Mouse (Mus musculus): Measurements from ENCODE around the gene Tlr7. TPM values are rescaled to one million over a fixed set of nuclear protein-coding genes. Genes with fewer than 3 reads are reported as not detected.

The Tlr7 gene
- polyA plus RNA-seq, 1 experiment from 2014 or later = 0.65 TPM

DNA sequence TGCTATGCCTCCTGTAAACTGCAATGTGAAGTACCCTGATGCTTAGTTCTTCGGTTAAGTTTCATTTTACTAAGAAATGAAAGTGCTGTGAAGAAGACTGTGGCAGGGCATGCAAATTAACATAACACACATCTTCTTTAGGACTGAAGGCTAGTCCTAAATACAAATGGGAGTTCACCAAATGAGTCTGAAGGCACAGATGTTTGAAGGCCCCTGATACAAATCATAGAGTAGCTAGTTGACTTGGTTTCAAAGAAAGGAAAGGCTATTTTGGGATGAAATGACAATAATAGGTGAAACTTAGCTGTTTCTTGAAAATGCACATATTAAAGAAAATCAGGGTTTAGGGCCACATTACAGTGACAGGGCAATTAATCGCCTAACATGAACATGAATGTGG, 9.8 kb upstream of the Tlr7 start:
- H3K4me2 ChIP-seq (replicated peaks; ENCODE audit: low read depth, low read length) = no peak overlapping the region
- H3K9me3 ChIP-seq (ENCODE audit: low read length) = no peaks in the 10 kb centered on the region
- no peak for ATAC-seq (ENCODE audit: low FRiP score, low TSS enrichment)
- H3K4me3 ChIP-seq (ENCODE audit: low read length) = no peak overlapping the region
- peaks cover 11% of the 10 kb centered on the region; the same call in 1 of the 2 replicates for H3K27me3 ChIP-seq (ENCODE audit: insufficient read depth, low read length)
- 85% methylated on average over 2 of the region's 2 CpGs for WGBS
- H3K36me3 ChIP-seq (ENCODE audit: insufficient read depth, low read length) = no peaks in the 10 kb centered on the region
- no peak overlapping the region for H3K9ac ChIP-seq (replicated peaks; ENCODE audit: low read length)
- no peaks in the 10 kb centered on the region for H3K4me1 ChIP-seq (ENCODE audit: insufficient read depth, low read length)
- H3K27ac ChIP-seq (ENCODE audit: low read length) = no peak overlapping the region

DNA sequence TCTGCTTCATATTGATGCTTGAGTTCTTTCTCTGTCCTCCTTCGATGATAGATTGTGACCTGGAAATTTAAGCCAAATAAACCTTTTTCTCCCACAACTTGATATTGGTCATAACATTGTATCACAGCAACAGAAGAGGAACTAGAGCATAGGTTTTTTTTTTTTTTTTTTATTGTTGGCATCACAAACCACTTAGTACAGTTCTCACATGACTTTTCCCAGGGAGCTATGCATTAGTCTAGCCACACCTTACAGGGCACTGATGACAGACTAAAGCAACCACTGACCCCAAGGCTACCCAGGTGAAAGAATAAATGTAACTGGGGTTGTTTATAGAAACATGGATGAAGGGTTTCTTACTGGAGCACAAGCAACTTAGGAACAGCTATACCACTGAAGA, 7.6 kb upstream of the Tlr7 start:
- 91% methylated on average over 1 of the region's 1 CpGs for WGBS
- no peak for ATAC-seq (ENCODE audit: low FRiP score, low TSS enrichment)

DNA sequence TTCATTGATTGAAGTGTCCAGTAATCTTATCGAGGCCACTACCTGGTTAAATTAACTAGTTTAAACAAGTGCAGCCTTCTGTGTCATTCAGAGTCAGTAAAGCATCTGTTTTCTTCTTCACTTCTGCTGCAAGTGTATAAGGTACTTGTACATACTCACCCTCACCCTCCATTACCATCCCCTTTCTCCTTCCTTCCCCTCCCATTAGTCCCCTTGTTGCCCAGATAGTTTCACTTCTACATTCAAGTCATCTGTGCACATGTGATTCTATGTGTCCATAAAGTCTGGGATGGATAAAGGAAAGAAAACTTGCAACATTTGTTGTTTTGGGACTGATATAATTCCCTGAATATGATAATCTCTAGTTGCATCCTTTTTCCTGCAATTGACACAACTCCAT, 4.2 kb upstream of the Tlr7 start:
- Histone ChIP-seq H3K36me3 (ENCODE audit: insufficient read depth, low read length) (no peaks in the 10 kb centered on the region), H3K9me3 (ENCODE audit: low read length) (no peaks in the 10 kb centered on the region), H3K4me2 (replicated peaks; ENCODE audit: low read depth, low read length) (no peak overlapping the region), H3K9ac (replicated peaks; ENCODE audit: low read length) (no peak overlapping the region), H3K4me1 (ENCODE audit: insufficient read depth, low read length) (0 out of 2 replicates have a peak, but pooled peaks cover 6% of the 10 kb centered on the region), H3K4me3 (ENCODE audit: low read length) (no peak overlapping the region), H3K27me3 (ENCODE audit: insufficient read depth, low read length) (peaks cover 4% of the 10 kb centered on the region; the same call in 1 of the 2 replicates), H3K27ac (ENCODE audit: low read length) (no peak overlapping the region)
- ATAC-seq (ENCODE audit: low FRiP score, low TSS enrichment) = no peak
- WGBS = 89% methylated on average over 1 of the region's 1 CpGs

More for the DNA sequence above, 7.6 kb upstream of the Tlr7 start:
- Histone ChIP-seq H3K4me3 (ENCODE audit: low read length) (no peak overlapping the region), H3K4me2 (replicated peaks; ENCODE audit: low read depth, low read length) (no peak overlapping the region), H3K27ac (ENCODE audit: low read length) (no peak overlapping the region), H3K4me1 (ENCODE audit: insufficient read depth, low read length) (0 out of 2 replicates have a peak, but pooled peaks cover under 1% of the 10 kb centered on the region), H3K9ac (replicated peaks; ENCODE audit: low read length) (no peak overlapping the region), H3K27me3 (ENCODE audit: insufficient read depth, low read length) (peaks cover 11% of the 10 kb centered on the region; the same call in 1 of the 2 replicates), H3K36me3 (ENCODE audit: insufficient read depth, low read length) (no peaks in the 10 kb centered on the region), H3K9me3 (ENCODE audit: low read length) (no peaks in the 10 kb centered on the region)

DNA sequence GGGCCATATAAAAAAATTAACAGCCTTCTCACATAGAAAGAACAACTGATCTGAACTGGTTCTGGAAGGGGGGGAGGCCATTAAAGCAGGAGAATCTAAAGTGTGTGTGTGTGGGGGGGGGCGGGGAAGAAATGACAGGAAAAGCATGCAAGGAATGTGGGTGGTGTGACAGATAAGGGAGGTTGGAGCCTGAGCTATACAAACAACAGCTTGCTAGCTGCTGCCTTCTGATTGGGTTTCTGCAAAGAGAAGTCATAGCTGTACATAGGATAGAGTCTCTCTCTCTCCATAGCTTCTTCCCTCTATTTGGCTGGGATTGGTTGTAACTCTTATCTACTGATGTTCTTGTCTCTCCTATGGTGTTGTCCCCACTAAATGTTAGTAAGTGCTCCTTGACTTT, 2.2 kb upstream of the Tlr7 start:
- no peaks in the 10 kb centered on the region for H3K9me3 ChIP-seq (ENCODE audit: low read length)
- peak; percentile 75; the same call in 1 of the 2 replicates for ATAC-seq (ENCODE audit: low FRiP score, low TSS enrichment)
- H3K4me1 ChIP-seq (ENCODE audit: insufficient read depth, low read length) = 0 out of 2 replicates have a peak, but pooled peaks cover 6% of the 10 kb centered on the region
- WGBS = 43% methylated on average over 1 of the region's 1 CpGs
- H3K4me3 ChIP-seq (ENCODE audit: low read length) = no peak overlapping the region
- H3K36me3 ChIP-seq (ENCODE audit: insufficient read depth, low read length) = no peaks in the 10 kb centered on the region
- H3K4me2 ChIP-seq (replicated peaks; ENCODE audit: low read depth, low read length) = no peak overlapping the region
- H3K9ac ChIP-seq (replicated peaks; ENCODE audit: low read length) = no peak overlapping the region
- H3K27ac ChIP-seq (ENCODE audit: low read length) = 0 out of 2 replicates have a peak overlapping the region, but pooled peaks have one; percentile 38
- H3K27me3 ChIP-seq (ENCODE audit: insufficient read depth, low read length) = peaks cover 6% of the 10 kb centered on the region

DNA sequence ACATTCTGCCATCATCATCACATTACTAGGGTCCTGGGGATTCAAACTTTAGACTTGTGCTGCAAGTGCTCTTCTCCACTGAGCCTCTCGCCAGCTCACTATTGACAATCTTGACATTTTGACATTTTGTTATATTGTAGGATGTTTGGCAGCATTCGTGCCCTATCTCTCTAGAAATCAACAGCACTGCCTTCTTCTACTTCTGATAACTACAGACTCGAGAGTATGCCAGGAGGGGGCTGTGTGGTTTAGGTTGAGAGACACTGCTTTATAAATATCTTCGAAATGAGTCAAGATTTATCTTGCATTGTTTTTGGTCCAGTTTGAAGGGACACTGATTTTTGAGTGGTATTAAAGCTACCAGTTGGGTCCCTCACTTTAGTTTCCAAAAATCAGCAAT, 635 bp upstream of the Tlr7 start:
- Histone ChIP-seq H3K27ac (ENCODE audit: low read length) (no peak overlapping the region), H3K9me3 (ENCODE audit: low read length) (no peaks in the 10 kb centered on the region), H3K4me1 (ENCODE audit: insufficient read depth, low read length) (0 out of 2 replicates have a peak, but pooled peaks cover 6% of the 10 kb centered on the region), H3K36me3 (ENCODE audit: insufficient read depth, low read length) (no peaks in the 10 kb centered on the region), H3K4me3 (ENCODE audit: low read length) (no peak overlapping the region), H3K9ac (replicated peaks; ENCODE audit: low read length) (no peak overlapping the region), H3K4me2 (replicated peaks; ENCODE audit: low read depth, low read length) (no peak overlapping the region), H3K27me3 (ENCODE audit: insufficient read depth, low read length) (peaks cover 10% of the 10 kb centered on the region)
- no peak for ATAC-seq (ENCODE audit: low FRiP score, low TSS enrichment)
- WGBS = 69% methylated on average over 4 of the region's 4 CpGs

DNA sequence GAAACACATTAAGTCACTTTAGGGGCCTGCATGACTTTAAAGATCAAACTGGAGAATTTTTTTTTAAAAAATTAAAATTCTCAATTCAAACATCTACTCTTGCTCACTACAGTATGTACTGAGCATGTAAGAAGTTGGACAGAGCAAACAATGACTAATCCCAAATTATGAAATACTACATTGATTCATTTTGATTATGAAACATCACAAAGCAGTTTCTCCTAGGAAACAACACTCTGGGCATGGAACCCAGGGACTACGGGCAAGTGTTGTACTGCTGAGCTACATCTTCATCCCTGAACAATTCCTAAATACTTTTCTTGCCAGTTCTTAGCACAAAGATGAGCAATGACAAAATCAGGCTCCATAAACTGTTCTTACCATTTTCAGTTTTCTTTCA, 738 bp downstream of the Tlr7 start:
- Histone ChIP-seq H3K4me1 (ENCODE audit: insufficient read depth, low read length) (0 out of 2 replicates have a peak, but pooled peaks cover 6% of the 10 kb centered on the region), H3K27ac (ENCODE audit: low read length) (no peak overlapping the region), H3K4me3 (ENCODE audit: low read length) (no peak overlapping the region), H3K9me3 (ENCODE audit: low read length) (no peaks in the 10 kb centered on the region), H3K36me3 (ENCODE audit: insufficient read depth, low read length) (no peaks in the 10 kb centered on the region), H3K9ac (replicated peaks; ENCODE audit: low read length) (no peak overlapping the region), H3K4me2 (replicated peaks; ENCODE audit: low read depth, low read length) (no peak overlapping the region), H3K27me3 (ENCODE audit: insufficient read depth, low read length) (peaks cover 15% of the 10 kb centered on the region)
- 93% methylated on average over 1 of the region's 1 CpGs for WGBS
- ATAC-seq (ENCODE audit: low FRiP score, low TSS enrichment) = no peak

DNA sequence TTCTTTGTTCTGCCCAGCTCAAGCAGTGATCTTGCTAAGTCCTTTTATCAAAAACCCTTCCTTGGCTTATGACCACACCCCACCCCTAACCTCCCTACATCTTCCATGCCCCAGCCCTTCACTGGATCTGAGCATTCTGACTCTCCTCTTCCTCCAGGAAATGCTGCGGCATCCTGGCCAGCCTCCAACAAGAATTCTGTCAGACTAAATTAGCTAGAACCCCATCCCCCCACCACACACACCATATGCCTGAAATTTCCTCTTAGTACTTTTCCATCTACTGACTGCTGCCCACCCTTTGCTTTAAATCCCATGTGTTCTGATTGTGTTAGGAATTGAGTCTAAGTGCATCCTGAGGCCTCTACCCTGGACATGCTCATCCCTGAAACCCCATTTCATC, 1.3 kb downstream of the Tlr7 start:
- Histone ChIP-seq H3K27me3 (ENCODE audit: insufficient read depth, low read length) (peaks cover 15% of the 10 kb centered on the region), H3K9ac (replicated peaks; ENCODE audit: low read length) (no peak overlapping the region), H3K36me3 (ENCODE audit: insufficient read depth, low read length) (no peaks in the 10 kb centered on the region), H3K4me2 (replicated peaks; ENCODE audit: low read depth, low read length) (no peak overlapping the region), H3K27ac (ENCODE audit: low read length) (no peak overlapping the region), H3K4me3 (ENCODE audit: low read length) (no peak overlapping the region), H3K9me3 (ENCODE audit: low read length) (no peaks in the 10 kb centered on the region), H3K4me1 (ENCODE audit: insufficient read depth, low read length) (0 out of 2 replicates have a peak, but pooled peaks cover 6% of the 10 kb centered on the region)
- no peak for ATAC-seq (ENCODE audit: low FRiP score, low TSS enrichment)
- WGBS = 94% methylated on average over 1 of the region's 1 CpGs

DNA sequence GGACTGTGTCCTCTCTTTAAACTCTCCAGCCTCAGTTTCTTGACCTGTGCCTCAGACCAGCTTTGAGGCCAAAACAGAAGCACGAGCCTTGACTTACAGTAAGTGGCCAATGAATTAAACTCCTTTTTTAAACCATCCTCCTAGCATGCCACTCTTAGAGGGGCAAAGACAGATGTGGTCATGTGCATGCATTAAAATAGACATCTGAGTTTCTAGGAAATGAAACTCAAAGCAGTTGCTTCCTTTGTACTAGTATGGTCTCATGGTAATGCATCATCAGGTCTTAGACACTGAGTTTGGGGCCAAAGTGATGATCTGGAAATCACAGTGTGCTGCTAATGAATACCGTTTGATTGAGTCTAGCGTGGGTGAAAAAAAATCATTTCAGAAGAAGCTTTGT, 1.8 kb downstream of the Tlr7 start:
- 0 out of 2 replicates have a peak, but pooled peaks cover 6% of the 10 kb centered on the region for H3K4me1 ChIP-seq (ENCODE audit: insufficient read depth, low read length)
- H3K27me3 ChIP-seq (ENCODE audit: insufficient read depth, low read length) = peaks cover 18% of the 10 kb centered on the region
- no peak overlapping the region for H3K27ac ChIP-seq (ENCODE audit: low read length)
- no peaks in the 10 kb centered on the region for H3K9me3 ChIP-seq (ENCODE audit: low read length)
- no peak overlapping the region for H3K4me3 ChIP-seq (ENCODE audit: low read length)
- WGBS = 89% methylated on average over 3 of the region's 3 CpGs
- no peak for ATAC-seq (ENCODE audit: low FRiP score, low TSS enrichment)
- no peaks in the 10 kb centered on the region for H3K36me3 ChIP-seq (ENCODE audit: insufficient read depth, low read length)
- H3K9ac ChIP-seq (replicated peaks; ENCODE audit: low read length) = no peak overlapping the region
- H3K4me2 ChIP-seq (replicated peaks; ENCODE audit: low read depth, low read length) = no peak overlapping the region

DNA sequence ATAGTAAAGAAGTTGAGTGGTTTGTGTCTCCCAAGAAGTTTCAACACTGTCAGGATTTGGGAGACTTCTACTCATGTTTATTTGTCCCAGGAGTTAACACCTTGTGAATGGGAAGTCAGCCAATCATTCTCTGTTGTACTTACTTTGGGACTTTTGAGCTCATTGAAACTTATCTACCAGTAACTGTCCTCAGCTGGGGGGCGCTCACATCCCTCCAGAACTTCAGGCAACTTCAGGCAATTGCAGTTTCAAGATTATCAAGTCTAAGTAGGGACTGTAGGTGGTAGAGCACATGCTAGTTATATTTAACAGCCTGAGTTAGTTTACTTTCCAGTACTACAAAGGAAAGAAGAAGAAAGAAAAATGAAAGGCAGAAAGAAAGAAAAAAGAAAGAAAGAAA, 6.6 kb downstream of the Tlr7 start:
- Histone ChIP-seq H3K9ac (replicated peaks; ENCODE audit: low read length) (no peak overlapping the region), H3K36me3 (ENCODE audit: insufficient read depth, low read length) (no peaks in the 10 kb centered on the region), H3K9me3 (ENCODE audit: low read length) (no peaks in the 10 kb centered on the region), H3K4me2 (replicated peaks; ENCODE audit: low read depth, low read length) (no peak overlapping the region), H3K27ac (ENCODE audit: low read length) (no peak overlapping the region), H3K27me3 (ENCODE audit: insufficient read depth, low read length) (peaks cover 17% of the 10 kb centered on the region), H3K4me1 (ENCODE audit: insufficient read depth, low read length) (no peaks in the 10 kb centered on the region), H3K4me3 (ENCODE audit: low read length) (no peak overlapping the region)
- ATAC-seq (ENCODE audit: low FRiP score, low TSS enrichment) = no peak
- WGBS = 56% methylated on average over 1 of the region's 1 CpGs

DNA sequence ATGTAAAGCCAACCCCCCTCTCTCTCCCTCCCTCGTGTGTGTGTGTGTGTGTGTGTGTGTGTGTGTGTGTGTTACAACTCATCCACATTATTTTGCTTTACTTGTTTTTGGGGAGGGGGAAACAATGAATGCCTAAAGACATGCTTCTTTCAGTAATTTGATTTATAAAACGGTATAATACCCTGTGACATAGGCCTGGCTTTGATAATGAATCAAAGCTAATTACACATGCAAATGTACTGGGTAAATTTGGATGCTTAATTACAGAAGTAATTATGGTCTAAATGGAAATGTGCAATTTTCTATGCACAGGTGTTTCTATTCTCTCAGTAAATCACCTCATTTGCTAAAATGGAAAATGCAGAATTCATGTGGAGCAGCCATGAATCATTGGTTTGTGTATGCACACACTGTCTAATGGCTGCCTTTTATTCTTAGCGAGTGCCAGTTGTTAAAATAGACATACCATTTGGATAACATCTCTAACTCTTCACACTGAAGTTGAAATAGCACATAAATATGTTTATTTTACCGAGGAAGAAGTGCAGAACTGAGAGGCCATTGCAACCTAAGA, 9.0 kb downstream of the Tlr7 start:
- Histone ChIP-seq H3K9me3 (ENCODE audit: low read length) (no peaks in the 10 kb centered on the region), H3K9ac (replicated peaks; ENCODE audit: low read length) (no peak overlapping the region), H3K27me3 (ENCODE audit: insufficient read depth, low read length) (peaks cover 18% of the 10 kb centered on the region), H3K27ac (ENCODE audit: low read length) (no peak overlapping the region), H3K4me1 (ENCODE audit: insufficient read depth, low read length) (no peaks in the 10 kb centered on the region), H3K36me3 (ENCODE audit: insufficient read depth, low read length) (no peaks in the 10 kb centered on the region), H3K4me2 (replicated peaks; ENCODE audit: low read depth, low read length) (no peak overlapping the region), H3K4me3 (ENCODE audit: low read length) (no peak overlapping the region)
- 66% methylated on average over 4 of the region's 4 CpGs for WGBS
- ATAC-seq (ENCODE audit: low FRiP score, low TSS enrichment) = no peak
